Mouse (Mus musculus): ENCODE data around the gene Cmtm3. TPM values are rescaled to one million over a fixed set of nuclear protein-coding genes. Genes with fewer than 3 reads are reported as not detected.

Gene Cmtm3
- polyA plus RNA-seq, 1 experiment: 0.26 TPM

- TF ChIP-seq GATA1 (IDR thresholded peaks at IDR 0.05; ENCODE audit: low read length): no peak
- TF ChIP-seq TAL1 (IDR thresholded peaks at IDR 0.05; ENCODE audit: low read length): no peak
- no peaks in the 10 kb centered on the region for H3K36me3 ChIP-seq (ENCODE audit: control insufficient read depth)
Observed at GRCm38 (mm10) chr8:104342426-104342825, 3.2 kb downstream of the Cmtm3 start.

GRCm38 (mm10) chr8:104343957-104344356 is 4.7 kb downstream of the Cmtm3 start:
- Histone ChIP-seq H3K9me3 (ENCODE audit: control insufficient read depth, low read length) (no peaks in the 10 kb centered on the region), H3K36me3 (ENCODE audit: control insufficient read depth) (no peaks in the 10 kb centered on the region; the same call in 1 of the 2 replicates), H3K27me3 (ENCODE audit: control insufficient read depth) (peaks cover 28% of the 10 kb centered on the region), H3K4me3 (replicated peaks) (no peak overlapping the region), H3K4me1 (ENCODE audit: control insufficient read depth) (peaks cover 15% of the 10 kb centered on the region)
- TF ChIP-seq TAL1 (IDR thresholded peaks at IDR 0.05; ENCODE audit: low read length): no peak

More at GRCm38 (mm10) chr8:104342426-104342825, 3.2 kb downstream of the Cmtm3 start:
- Histone ChIP-seq H3K27me3 (ENCODE audit: control insufficient read depth) (peaks cover 28% of the 10 kb centered on the region), H3K4me3 (replicated peaks) (no peak overlapping the region), H3K9me3 (ENCODE audit: control insufficient read depth, low read length) (no peaks in the 10 kb centered on the region), H3K4me1 (ENCODE audit: control insufficient read depth) (peaks cover 15% of the 10 kb centered on the region)

- peaks cover 15% of the 10 kb centered on the region for H3K4me1 ChIP-seq (ENCODE audit: control insufficient read depth)
- peaks cover 24% of the 10 kb centered on the region for H3K27me3 ChIP-seq (ENCODE audit: control insufficient read depth)
- H3K9me3 ChIP-seq (ENCODE audit: control insufficient read depth, low read length): no peaks in the 10 kb centered on the region
- no peak for TF ChIP-seq GATA1 (IDR thresholded peaks at IDR 0.05; ENCODE audit: low read length)
- TF ChIP-seq TAL1 (IDR thresholded peaks at IDR 0.05; ENCODE audit: low read length): no peak
- no peaks in the 10 kb centered on the region; the same call in 1 of the 2 replicates for H3K36me3 ChIP-seq (ENCODE audit: control insufficient read depth)
- H3K4me3 ChIP-seq (replicated peaks): no peak overlapping the region
Observed at GRCm38 (mm10) chr8:104344622-104345021, 5.4 kb downstream of the Cmtm3 start.

- H3K4me1 ChIP-seq (ENCODE audit: control insufficient read depth): no peaks in the 10 kb centered on the region
- no peaks in the 10 kb centered on the region for H3K9me3 ChIP-seq (ENCODE audit: control insufficient read depth, low read length)
- TF ChIP-seq GATA1 (IDR thresholded peaks at IDR 0.05; ENCODE audit: low read length): no peak
- no peak for TF ChIP-seq TAL1 (IDR thresholded peaks at IDR 0.05; ENCODE audit: low read length)
- no peaks in the 10 kb centered on the region; the same call in 1 of the 2 replicates for H3K36me3 ChIP-seq (ENCODE audit: control insufficient read depth)
- peaks cover 5% of the 10 kb centered on the region for H3K27me3 ChIP-seq (ENCODE audit: control insufficient read depth)
- H3K4me3 ChIP-seq (replicated peaks): no peak overlapping the region
Observed at GRCm38 (mm10) chr8:104346706-104347105, 7.5 kb downstream of the Cmtm3 start.

- H3K27me3 ChIP-seq (ENCODE audit: control insufficient read depth): no peaks in the 10 kb centered on the region
- no peaks in the 10 kb centered on the region for H3K4me1 ChIP-seq (ENCODE audit: control insufficient read depth)
- H3K9me3 ChIP-seq (ENCODE audit: control insufficient read depth, low read length): no peaks in the 10 kb centered on the region
- no peak overlapping the region for H3K4me3 ChIP-seq (replicated peaks)
- no peak for TF ChIP-seq TAL1 (IDR thresholded peaks at IDR 0.05; ENCODE audit: low read length)
- TF ChIP-seq GATA1 (IDR thresholded peaks at IDR 0.05; ENCODE audit: low read length): no peak
- no peaks in the 10 kb centered on the region; the same call in 1 of the 2 replicates for H3K36me3 ChIP-seq (ENCODE audit: control insufficient read depth)
Observed at GRCm38 (mm10) chr8:104348971-104349370, 9.8 kb downstream of the Cmtm3 start.

- Histone ChIP-seq H3K4me1 (ENCODE audit: control insufficient read depth) (no peaks in the 10 kb centered on the region), H3K27me3 (ENCODE audit: control insufficient read depth) (no peaks in the 10 kb centered on the region), H3K4me3 (replicated peaks) (no peak overlapping the region), H3K36me3 (ENCODE audit: control insufficient read depth) (peaks cover 2% of the 10 kb centered on the region; the same call in 1 of the 2 replicates), H3K9me3 (ENCODE audit: control insufficient read depth, low read length) (no peaks in the 10 kb centered on the region)
- TF ChIP-seq TAL1 (IDR thresholded peaks at IDR 0.05; ENCODE audit: low read length): no peak
- no peak for TF ChIP-seq GATA1 (IDR thresholded peaks at IDR 0.05; ENCODE audit: low read length)
Observed at GRCm38 (mm10) chr8:104350047-104350446, 10.8 kb downstream of the Cmtm3 start.

- Histone ChIP-seq H3K36me3 (ENCODE audit: control insufficient read depth) (peaks cover 2% of the 10 kb centered on the region; the same call in 1 of the 2 replicates), H3K9me3 (ENCODE audit: control insufficient read depth, low read length) (no peaks in the 10 kb centered on the region), H3K4me3 (replicated peaks) (no peak overlapping the region), H3K27me3 (ENCODE audit: control insufficient read depth) (no peaks in the 10 kb centered on the region), H3K4me1 (ENCODE audit: control insufficient read depth) (no peaks in the 10 kb centered on the region)
- TF ChIP-seq TAL1 (IDR thresholded peaks at IDR 0.05; ENCODE audit: low read length): no peak
- TF ChIP-seq GATA1 (IDR thresholded peaks at IDR 0.05; ENCODE audit: low read length): no peak
Observed at GRCm38 (mm10) chr8:104353186-104353585, 14.0 kb downstream of the Cmtm3 start.

GRCm38 (mm10) chr8:104354504-104354903 is 15.3 kb downstream of the Cmtm3 start:
- H3K9me3 ChIP-seq (ENCODE audit: control insufficient read depth, low read length): no peaks in the 10 kb centered on the region
- H3K27me3 ChIP-seq (ENCODE audit: control insufficient read depth): no peaks in the 10 kb centered on the region
- H3K4me3 ChIP-seq (replicated peaks): no peak overlapping the region
- H3K36me3 ChIP-seq (ENCODE audit: control insufficient read depth): peaks cover 2% of the 10 kb centered on the region; the same call in 1 of the 2 replicates
- TF ChIP-seq TAL1 (IDR thresholded peaks at IDR 0.05; ENCODE audit: low read length): no peak
- TF ChIP-seq GATA1 (IDR thresholded peaks at IDR 0.05; ENCODE audit: low read length): no peak
- H3K4me1 ChIP-seq (ENCODE audit: control insufficient read depth): no peaks in the 10 kb centered on the region

- Histone ChIP-seq H3K9me3 (ENCODE audit: control insufficient read depth, low read length) (no peaks in the 10 kb centered on the region), H3K36me3 (ENCODE audit: control insufficient read depth) (peaks cover 2% of the 10 kb centered on the region; the same call in 1 of the 2 replicates), H3K4me3 (replicated peaks) (no peak overlapping the region), H3K27me3 (ENCODE audit: control insufficient read depth) (no peaks in the 10 kb centered on the region), H3K4me1 (ENCODE audit: control insufficient read depth) (no peaks in the 10 kb centered on the region)
- TF ChIP-seq GATA1 (IDR thresholded peaks at IDR 0.05; ENCODE audit: low read length) (no peak), TAL1 (IDR thresholded peaks at IDR 0.05; ENCODE audit: low read length) (no peak)
Observed at GRCm38 (mm10) chr8:104358637-104359036, 19.4 kb downstream of the Cmtm3 start.
